ENCODE assay signal across 11 mouse cellular contexts in the genomic region with DNA sequence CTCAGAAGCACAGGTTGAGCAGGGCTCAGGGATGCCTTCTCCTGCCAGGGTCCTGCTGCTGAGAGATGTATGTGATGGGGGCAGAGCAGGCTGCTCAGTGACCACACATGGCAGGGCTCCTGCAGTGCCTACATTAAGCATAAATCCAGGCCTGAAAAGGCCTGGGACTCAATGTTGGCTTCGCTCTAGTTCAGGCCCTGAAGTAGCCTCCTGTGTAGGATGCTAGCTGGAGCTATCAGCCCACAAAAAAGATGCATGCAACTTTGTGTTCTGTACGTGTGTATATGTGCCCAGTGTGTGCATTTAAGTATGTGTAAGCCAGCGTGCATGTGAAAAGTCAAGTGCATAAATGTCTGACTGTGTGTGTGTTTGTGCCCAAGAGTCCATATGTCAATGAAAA.
"Had no signal": no experiment of that assay in that cellular context is flagged by ENCODE, and none has a peak within 500 bp of the region (broad histone marks: within the 10 kb centered on the region; RNA-seq: fewer than 3 reads in every experiment).

No protein-coding gene starts in this region.

- H3K27ac ChIP-seq: midbrain, embryonic 10.5 days; midbrain, embryonic 12.5 days; midbrain, embryonic 15.5 days; neural tube, embryonic 12.5 days had no signal

- H3K36me3 ChIP-seq: midbrain, embryonic 10.5 days; midbrain, embryonic 12.5 days; midbrain, embryonic 15.5 days; neural tube, embryonic 12.5 days had no signal

- DNase-seq: lung, adult 18-20 months; lung, embryonic 14.5 days; lung, postnatal 4 days; right cerebral cortex, postnatal 14 days; thymus, adult 18-20 months; thymus, postnatal 14 days; thymus, postnatal 36 days had no signal

- H3K27me3 ChIP-seq: midbrain, embryonic 15.5 days had no signal

- H3K9ac ChIP-seq: lung, embryonic 14.5 days; midbrain, embryonic 12.5 days; midbrain, embryonic 15.5 days; neural tube, embryonic 12.5 days had no signal

- H3K4me1 ChIP-seq: midbrain, embryonic 15.5 days had no signal

- ATAC-seq: midbrain, embryonic 15.5 days had no signal

- H3K4me3 ChIP-seq: midbrain, embryonic 10.5 days; midbrain, embryonic 12.5 days; midbrain, embryonic 15.5 days; neural tube, embryonic 12.5 days had no signal

- H3K4me2 ChIP-seq: lung, embryonic 14.5 days; midbrain, embryonic 12.5 days; midbrain, embryonic 15.5 days; neural tube, embryonic 12.5 days had no signal

- H3K9me3 ChIP-seq: midbrain, embryonic 10.5 days; midbrain, embryonic 12.5 days; midbrain, embryonic 15.5 days; neural tube, embryonic 12.5 days had no signal
